ENCODE assay signal across 28 mouse cellular contexts in the genomic region with DNA sequence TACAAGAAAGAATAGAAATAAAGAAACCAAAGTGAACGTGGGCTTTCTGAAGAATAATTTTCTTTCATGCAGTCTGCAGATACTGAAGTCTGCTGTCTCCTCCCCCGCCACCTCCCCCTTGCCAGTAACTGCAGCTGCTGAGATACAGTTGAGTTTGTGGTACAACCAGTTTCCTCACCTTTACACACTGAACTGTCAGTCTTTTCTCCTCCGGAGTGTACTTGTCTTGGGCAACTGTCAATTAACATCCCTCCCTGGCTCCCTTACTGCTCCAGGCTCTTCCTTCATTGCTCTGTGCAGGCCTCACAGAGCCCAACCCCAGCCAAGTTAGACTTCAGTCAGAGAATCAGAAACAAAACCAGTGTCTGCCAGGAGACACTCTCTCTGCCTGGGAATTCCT. TPM values are rescaled to one million over a fixed set of nuclear protein-coding genes. Genes with fewer than 3 reads are reported as not detected.
DNase-seq lines count a peak whose midpoint lies in the region; ATAC-seq lines count a peak whose summit lies in the region.
"Had no signal": no experiment of that assay in that cellular context is flagged by ENCODE, and none has a peak within 500 bp of the region (broad histone marks: within the 10 kb centered on the region; RNA-seq: fewer than 3 reads in every experiment).

No protein-coding gene starts in this region.

- H3K27ac ChIP-seq in heart, embryonic 16.5 days (ENCODE audit: low read length), result 0 out of 2 replicates have a peak overlapping the region, but pooled peaks have one; percentile 7
- no peak overlapping the region for H3K27ac ChIP-seq in heart, embryonic 10.5 days
- no peak overlapping the region for H3K27ac ChIP-seq in intestine, embryonic 16.5 days (ENCODE audit: low read length)
- no peak overlapping the region for H3K27ac ChIP-seq in hindbrain, embryonic 10.5 days
- H3K27ac ChIP-seq: embryonic facial prominence, embryonic 15.5 days; forebrain, embryonic 15.5 days; hindbrain, embryonic 14.5 days; limb, embryonic 13.5 days; liver, embryonic 12.5 days; midbrain, embryonic 13.5 days; stomach, postnatal 0 days had no signal

- H3K27me3 ChIP-seq in heart, embryonic 16.5 days (ENCODE audit: control insufficient read depth, insufficient read depth, low read length), result no peaks in the 10 kb centered on the region
- no peaks in the 10 kb centered on the region for H3K27me3 ChIP-seq in heart, embryonic 10.5 days (ENCODE audit: insufficient read depth, poor library complexity, severe bottlenecking)
- no peaks in the 10 kb centered on the region for H3K27me3 ChIP-seq in intestine, embryonic 16.5 days (replicated peaks; ENCODE audit: control insufficient read depth, insufficient read depth, low read length)
- H3K27me3 ChIP-seq in hindbrain, embryonic 10.5 days (ENCODE audit: insufficient read depth, poor library complexity, severe bottlenecking), result no peaks in the 10 kb centered on the region
- H3K27me3 ChIP-seq: CH12.LX; embryonic facial prominence, embryonic 15.5 days; limb, embryonic 13.5 days; Patski had no signal

- WGBS in heart, embryonic 16.5 days, result 52% methylated on average over 3 of the region's 3 CpGs
- WGBS in heart, embryonic 10.5 days, result 57% methylated on average over 3 of the region's 3 CpGs
- WGBS in intestine, embryonic 16.5 days, result 73% methylated on average over 3 of the region's 3 CpGs
- 82% methylated on average over 3 of the region's 3 CpGs for WGBS in hindbrain, embryonic 10.5 days

- no peak overlapping the region for H3K4me3 ChIP-seq in heart, embryonic 16.5 days (ENCODE audit: low read length)
- H3K4me3 ChIP-seq in heart, embryonic 10.5 days, result no peak overlapping the region
- no peak overlapping the region for H3K4me3 ChIP-seq in intestine, embryonic 16.5 days (ENCODE audit: low read length)
- no peak overlapping the region for H3K4me3 ChIP-seq in hindbrain, embryonic 10.5 days
- H3K4me3 ChIP-seq: embryonic facial prominence, embryonic 15.5 days; forebrain, embryonic 15.5 days; limb, embryonic 13.5 days; liver, embryonic 12.5 days; megakaryocyte, embryonic 14.5 days; midbrain, embryonic 13.5 days had no signal

- DNase-seq in heart, embryonic 10.5 days (ENCODE audit: low spot score), result no peak
- DNase-seq in thymus, postnatal 10 days (ENCODE audit: low spot score in 2 of 2), result peak; percentile 64 to 66
- no peak for DNase-seq in hindbrain, embryonic 10.5 days (ENCODE audit: low spot score)
- DNase-seq in cerebellum, adult 9-11 months, result no peak
- no peak for DNase-seq in frontal cortex, postnatal 10 days (ENCODE audit: low spot score in 2 of 2)
- DNase-seq: adrenal gland, postnatal 36 days; cerebellum, adult 11 months; cerebellum, postnatal 25 days; embryo, embryonic 11 days; gastrocnemius, postnatal 36 days; kidney, postnatal 25 days; lung, adult 18-20 months; lung, postnatal 10 days had no signal

- 0 out of 2 replicates have a peak, but pooled peaks have one; percentile 14 for ATAC-seq in heart, embryonic 16.5 days (replicated peaks; ENCODE audit: extremely low read depth, insufficient read depth, low FRiP score)
- ATAC-seq in intestine, embryonic 16.5 days, result peak; percentile 62
- ATAC-seq: forebrain, embryonic 15.5 days; inflammation-experienced regulatory T-cells, adult 6 months; liver, embryonic 12.5 days; midbrain, embryonic 13.5 days; Patski had no signal

- no peak overlapping the region for H3K4me2 ChIP-seq in heart, embryonic 16.5 days (ENCODE audit: low read depth, low read length)
- H3K4me2 ChIP-seq in intestine, embryonic 16.5 days (ENCODE audit: low read depth, low read length), result no peak overlapping the region
- H3K4me2 ChIP-seq: embryonic facial prominence, embryonic 15.5 days; forebrain, embryonic 15.5 days; heart, embryonic 11.5 days; hindbrain, embryonic 14.5 days; limb, embryonic 13.5 days; liver, embryonic 12.5 days; midbrain, embryonic 13.5 days had no signal

- H3K9ac ChIP-seq in heart, embryonic 16.5 days (ENCODE audit: low read length), result no peak overlapping the region
- H3K9ac ChIP-seq in intestine, embryonic 16.5 days (ENCODE audit: low read depth, low read length), result no peak overlapping the region
- H3K9ac ChIP-seq: embryonic facial prominence, embryonic 15.5 days; forebrain, embryonic 15.5 days; hindbrain, embryonic 14.5 days; limb, embryonic 13.5 days; liver, embryonic 12.5 days; midbrain, embryonic 13.5 days had no signal

- H3K9me3 ChIP-seq in heart, embryonic 16.5 days (replicated peaks; ENCODE audit: control insufficient read depth, low read length), result no peaks in the 10 kb centered on the region
- no peaks in the 10 kb centered on the region for H3K9me3 ChIP-seq in heart, embryonic 10.5 days
- no peaks in the 10 kb centered on the region for H3K9me3 ChIP-seq in intestine, embryonic 16.5 days (ENCODE audit: control insufficient read depth, low read length)
- no peaks in the 10 kb centered on the region for H3K9me3 ChIP-seq in hindbrain, embryonic 10.5 days
- H3K9me3 ChIP-seq: embryonic facial prominence, embryonic 15.5 days; forebrain, embryonic 15.5 days; G1E; limb, embryonic 13.5 days; liver, embryonic 12.5 days; midbrain, embryonic 13.5 days had no signal

- no peaks in the 10 kb centered on the region for H3K4me1 ChIP-seq in heart, embryonic 16.5 days (ENCODE audit: control insufficient read depth, insufficient read depth, low read length)
- no peaks in the 10 kb centered on the region for H3K4me1 ChIP-seq in heart, embryonic 10.5 days
- no peaks in the 10 kb centered on the region for H3K4me1 ChIP-seq in intestine, embryonic 16.5 days (ENCODE audit: control insufficient read depth, insufficient read depth, low read length)
- H3K4me1 ChIP-seq in hindbrain, embryonic 10.5 days (replicated peaks), result no peaks in the 10 kb centered on the region
- H3K4me1 ChIP-seq: embryonic facial prominence, embryonic 15.5 days; forebrain, embryonic 15.5 days; limb, embryonic 13.5 days; liver, embryonic 12.5 days; megakaryocyte, embryonic 14.5 days; midbrain, embryonic 13.5 days had no signal

- H3K36me3 ChIP-seq in heart, embryonic 16.5 days (ENCODE audit: control insufficient read depth, insufficient read depth), result no peaks in the 10 kb centered on the region
- H3K36me3 ChIP-seq in heart, embryonic 10.5 days, result no peaks in the 10 kb centered on the region
- no peaks in the 10 kb centered on the region for H3K36me3 ChIP-seq in intestine, embryonic 16.5 days (ENCODE audit: control insufficient read depth, insufficient read depth, low read length)
- H3K36me3 ChIP-seq in hindbrain, embryonic 10.5 days, result no peaks in the 10 kb centered on the region
- H3K36me3 ChIP-seq: embryonic facial prominence, embryonic 15.5 days; forebrain, embryonic 15.5 days; G1E; limb, embryonic 13.5 days; liver, embryonic 12.5 days; midbrain, embryonic 13.5 days had no signal

RNA-seq across cellular contexts. Expression of a gene that starts 17.7 kb away (rescaled TPM):
- polyA plus RNA-seq in heart, embryonic 16.5 days (2015; fragmentation: Nextera tagmentation; extraction: Ambion mirVana), result 36.0 and 36.9 TPM in 2 replicates
- polyA plus RNA-seq in heart, embryonic 10.5 days (2016; fragmentation: Nextera tagmentation; extraction: Ambion mirVana), result 41.2 and 48.6 TPM in 2 replicates
- polyA plus RNA-seq in intestine, embryonic 16.5 days (2015; fragmentation: Nextera tagmentation; extraction: Ambion mirVana), result 51.9 and 54.4 TPM in 2 replicates
- 72.4 and 75.4 TPM in 2 replicates for polyA plus RNA-seq in hindbrain, embryonic 10.5 days (2016; fragmentation: Nextera tagmentation; extraction: Ambion mirVana)

RNA-seq across cellular contexts. Expression of a gene that starts 18.1 kb away (rescaled TPM):
- 4.6 and 4.7 TPM in 2 replicates for polyA plus RNA-seq in heart, embryonic 16.5 days (2015; fragmentation: Nextera tagmentation; extraction: Ambion mirVana)
- 5.4 and 5.9 TPM in 2 replicates for polyA plus RNA-seq in heart, embryonic 10.5 days (2016; fragmentation: Nextera tagmentation; extraction: Ambion mirVana)
- polyA plus RNA-seq in intestine, embryonic 16.5 days (2015; fragmentation: Nextera tagmentation; extraction: Ambion mirVana), result 8.1 and 10.1 TPM in 2 replicates
- polyA plus RNA-seq in hindbrain, embryonic 10.5 days (2016; fragmentation: Nextera tagmentation; extraction: Ambion mirVana), result 3.7 and 7.8 TPM in 2 replicates
- polyA plus RNA-seq: G1E had no signal

RNA-seq across cellular contexts. Expression of a gene that starts 44.5 kb away (rescaled TPM):
- polyA plus RNA-seq in heart, embryonic 16.5 days (2015; fragmentation: Nextera tagmentation; extraction: Ambion mirVana), result 6.7 and 7.7 TPM in 2 replicates
- 2.3 and 2.5 TPM in 2 replicates for polyA plus RNA-seq in heart, embryonic 10.5 days (2016; fragmentation: Nextera tagmentation; extraction: Ambion mirVana)
- polyA plus RNA-seq in intestine, embryonic 16.5 days (2015; fragmentation: Nextera tagmentation; extraction: Ambion mirVana), result 40.1 and 44.8 TPM in 2 replicates
- 2.7 and 3.3 TPM in 2 replicates for polyA plus RNA-seq in hindbrain, embryonic 10.5 days (2016; fragmentation: Nextera tagmentation; extraction: Ambion mirVana)

Comparison
In these comparisons a context has a peak if more than half of its experiments do, and no peak if none do; other contexts are left out.
1. DNase-seq: peak in thymus, postnatal 10 days (2 of 2); none in heart, embryonic 10.5 days (single experiment), hindbrain, embryonic 10.5 days (single experiment), cerebellum, adult 9-11 months (single experiment) and frontal cortex, postnatal 10 days (0 of 2).